Mouse (Mus musculus) heart, postnatal 14 days (tissue): ENCODE results near the gene Slc38a9. TPM values are rescaled to one million over a fixed set of nuclear protein-coding genes. Genes with fewer than 3 reads are reported as not detected.
A peak's percentile ranks its signal among the peaks of the same experiment; 100 is the strongest.

Experiments used
- DNase-seq, 2 experiments: peaks; one replicate each; pipeline ENCODE4 v3.0.0; 2021 to 2022
- intact Hi-C: fragments of 180-260 bp; cut with DNase I; formaldehyde crosslinking; loops from one replicate; pipeline ENCODE4 v1.15.1; 2025
- total RNA-seq, 2 experiments: library from RNA; stranded (reverse); gene quantifications; 2 replicates each; pipeline ENCODE4 v1.2.3; 2021

Slc38a9 gene
- total RNA-seq, 2 experiments from 2014 or later, result 10.7 to 12.3 TPM

- DNase-seq, result no peak
- intact Hi-C loops, result no loop called here
Observed at GRCm38 (mm10) chr13:112743647-112744046, 83.1 kb downstream of the Slc38a9 start.

GRCm38 (mm10) chr13:112744061-112744849 is 83.7 kb downstream of the Slc38a9 start:
- intact Hi-C loops, result no loop called here
- peak; percentile 56 to 62 for DNase-seq

DNA sequence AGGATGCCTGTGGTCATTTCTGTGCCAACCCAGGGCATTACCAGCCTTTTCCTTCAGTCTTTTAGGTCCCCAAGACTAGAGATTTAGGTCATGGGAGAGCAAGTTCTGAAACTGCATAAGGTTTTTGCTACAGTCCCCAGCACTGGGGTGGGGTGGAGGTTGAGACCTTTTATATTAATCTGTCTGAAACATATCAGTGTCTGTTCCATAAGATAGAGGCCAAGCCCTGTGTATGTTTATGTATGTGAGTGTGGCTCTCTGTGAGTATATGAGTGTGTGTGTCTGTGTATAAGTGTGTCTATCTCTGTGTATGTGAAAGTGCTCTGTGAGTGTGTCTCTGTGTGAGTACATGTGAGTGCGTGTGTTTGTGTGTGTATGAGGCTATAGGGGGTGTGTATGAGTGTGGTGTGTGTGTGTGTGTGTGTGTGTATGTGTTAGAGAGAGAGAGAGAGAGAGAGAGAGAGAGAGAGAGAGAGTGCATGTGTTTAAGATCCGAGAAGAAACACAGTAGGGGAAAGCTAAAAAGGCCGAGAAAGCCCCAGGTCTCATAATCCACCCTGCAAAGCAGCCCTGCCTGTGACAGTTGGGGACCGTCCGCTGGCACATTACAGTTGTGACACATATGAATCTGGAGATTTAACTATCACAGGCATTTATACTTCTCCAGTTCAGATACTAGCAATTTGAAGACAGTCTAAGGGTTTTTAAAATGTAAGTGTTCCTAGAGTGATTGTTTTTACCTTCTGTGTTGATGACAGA is 85.6 kb downstream of the Slc38a9 start:
- intact Hi-C loops, result no loop called here
- DNase-seq, result no peak

DNA sequence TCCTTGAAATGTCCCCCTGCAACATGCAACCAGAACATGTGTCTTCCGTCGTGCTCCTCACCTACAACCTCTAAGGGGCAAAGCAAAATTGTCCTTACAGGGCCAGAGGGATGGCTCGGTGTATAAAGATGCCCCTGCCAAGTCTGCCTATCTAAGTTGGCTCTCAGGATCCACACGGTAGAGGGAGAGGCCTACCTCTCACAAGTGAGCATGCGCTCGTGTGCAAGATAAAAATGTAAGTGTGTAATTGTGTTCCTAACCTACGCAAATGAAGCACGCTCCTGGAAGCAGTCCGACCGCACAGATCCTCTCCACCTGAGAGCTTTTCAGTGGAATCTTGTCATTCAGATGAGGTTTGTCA is 86.1 kb downstream of the Slc38a9 start:
- DNase-seq, result no peak
- intact Hi-C loops, result no loop called here

GRCm38 (mm10) chr13:112747808-112748430 is 87.4 kb downstream of the Slc38a9 start:
- intact Hi-C loops, result no loop called here
- no peak for DNase-seq

- no peak for DNase-seq
- intact Hi-C loops, result no loop called here
Observed at GRCm38 (mm10) chr13:112748808-112749510, 88.4 kb downstream of the Slc38a9 start.

- no peak for DNase-seq
- intact Hi-C loops, result loop anchor here (5.0 kb wide), 2 partner anchors 52 to 73 kb away; partner anchors contain the start of gene Plpp1
Observed at GRCm38 (mm10) chr13:112749881-112750280, 89.3 kb downstream of the Slc38a9 start.

DNA sequence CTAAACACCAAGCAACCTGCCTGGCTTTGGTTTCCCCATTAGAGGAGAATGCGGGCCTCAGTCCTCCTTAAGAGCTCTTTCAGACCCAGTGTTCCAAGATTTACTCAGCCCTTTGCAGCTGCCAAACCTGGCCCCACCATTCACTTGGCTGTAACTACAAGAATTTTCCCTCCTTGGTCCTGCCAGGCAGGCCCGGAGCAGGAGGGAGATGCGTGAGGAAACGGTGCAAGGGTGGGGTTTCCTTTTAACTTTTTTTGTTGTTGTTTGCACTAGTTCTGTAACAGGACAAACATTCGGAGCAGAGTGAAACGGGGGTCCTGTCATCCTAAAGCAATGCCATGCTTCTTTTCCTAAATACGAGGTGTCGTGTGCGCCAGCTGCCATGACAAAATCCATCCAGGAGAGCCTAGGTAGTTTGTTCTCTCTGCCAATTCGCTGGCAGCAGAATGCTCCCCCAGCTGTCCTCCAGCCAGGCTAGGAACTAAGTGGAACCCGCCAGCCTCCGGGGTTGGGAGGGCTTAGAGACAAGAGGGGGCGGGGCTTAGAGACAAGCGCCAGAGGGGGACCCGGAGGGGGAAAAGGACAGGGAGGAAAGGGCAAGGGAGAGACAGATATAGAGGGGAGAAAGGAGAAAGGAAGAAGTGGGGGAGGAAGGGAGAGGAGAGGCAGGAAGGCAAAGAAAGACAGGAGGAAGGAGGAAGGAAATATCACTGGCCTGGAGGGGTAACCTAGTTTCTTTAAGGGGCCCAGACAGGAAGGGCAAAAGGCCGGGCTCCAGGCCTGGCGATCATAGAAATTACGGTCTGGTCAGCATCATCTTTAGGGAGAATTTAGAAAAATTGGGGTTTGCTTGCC is 91.1 kb downstream of the Slc38a9 start:
- peak; percentile 77 to 87 for DNase-seq
- intact Hi-C loops, result loop anchor here (5.0 kb wide), 2 partner anchors 51 to 74 kb away; partner anchors contain the start of gene Plpp1

- intact Hi-C loops, result loop anchor here (5.0 kb wide), 2 partner anchors 50 to 75 kb away; partner anchors contain the start of gene Plpp1
Observed at GRCm38 (mm10) chr13:112752309-112752975, 91.9 kb downstream of the Slc38a9 start.

GRCm38 (mm10) chr13:112753522-112753921 is 93.0 kb downstream of the Slc38a9 start:
- DNase-seq, result no peak
- intact Hi-C loops, result loop anchor here (5.0 kb wide), 2 partner anchors 49 to 76 kb away; partner anchors contain the start of gene Plpp1

More at GRCm38 (mm10) chr13:112752309-112752975, 91.9 kb downstream of the Slc38a9 start:
- DNase-seq, result no peak

- intact Hi-C loops, result loop anchor here (5.0 kb wide), 2 partner anchors 47 to 78 kb away; partner anchors contain the start of gene Plpp1
Observed at GRCm38 (mm10) chr13:112754871-112755270, 94.3 kb downstream of the Slc38a9 start.

GRCm38 (mm10) chr13:112755507-112756010 is 95.0 kb downstream of the Slc38a9 start:
- intact Hi-C loops, result no loop called here
- DNase-seq, result peak in 1 of 2 experiments; percentile 67

More at GRCm38 (mm10) chr13:112754871-112755270, 94.3 kb downstream of the Slc38a9 start:
- DNase-seq, result no peak

- no peak for DNase-seq
- intact Hi-C loops, result no loop called here
Observed at GRCm38 (mm10) chr13:112757395-112757794, 96.8 kb downstream of the Slc38a9 start.

GRCm38 (mm10) chr13:112758546-112759090 is 98.1 kb downstream of the Slc38a9 start:
- intact Hi-C loops, result no loop called here
- DNase-seq, result no peak

DNA sequence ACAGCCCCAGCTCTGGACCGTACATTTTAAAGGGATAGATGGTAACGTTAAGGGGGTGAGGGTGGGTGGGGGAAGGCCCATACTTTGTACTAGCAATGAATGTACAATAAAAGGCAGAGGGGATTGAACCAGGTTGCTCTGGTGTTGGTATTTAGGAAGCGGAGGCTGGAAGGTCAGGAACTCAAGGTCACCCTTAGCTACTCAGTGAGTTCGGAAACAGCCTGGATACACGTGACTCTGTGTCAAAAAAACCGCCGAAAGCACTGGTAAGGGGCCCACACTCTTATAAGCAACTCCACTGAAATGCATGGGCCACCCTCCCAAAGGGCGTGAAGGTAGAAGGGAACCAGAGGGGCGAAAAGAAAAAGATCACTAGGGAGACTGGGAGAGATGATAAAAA is 98.8 kb downstream of the Slc38a9 start:
- DNase-seq, result no peak
- intact Hi-C loops, result no loop called here

DNA sequence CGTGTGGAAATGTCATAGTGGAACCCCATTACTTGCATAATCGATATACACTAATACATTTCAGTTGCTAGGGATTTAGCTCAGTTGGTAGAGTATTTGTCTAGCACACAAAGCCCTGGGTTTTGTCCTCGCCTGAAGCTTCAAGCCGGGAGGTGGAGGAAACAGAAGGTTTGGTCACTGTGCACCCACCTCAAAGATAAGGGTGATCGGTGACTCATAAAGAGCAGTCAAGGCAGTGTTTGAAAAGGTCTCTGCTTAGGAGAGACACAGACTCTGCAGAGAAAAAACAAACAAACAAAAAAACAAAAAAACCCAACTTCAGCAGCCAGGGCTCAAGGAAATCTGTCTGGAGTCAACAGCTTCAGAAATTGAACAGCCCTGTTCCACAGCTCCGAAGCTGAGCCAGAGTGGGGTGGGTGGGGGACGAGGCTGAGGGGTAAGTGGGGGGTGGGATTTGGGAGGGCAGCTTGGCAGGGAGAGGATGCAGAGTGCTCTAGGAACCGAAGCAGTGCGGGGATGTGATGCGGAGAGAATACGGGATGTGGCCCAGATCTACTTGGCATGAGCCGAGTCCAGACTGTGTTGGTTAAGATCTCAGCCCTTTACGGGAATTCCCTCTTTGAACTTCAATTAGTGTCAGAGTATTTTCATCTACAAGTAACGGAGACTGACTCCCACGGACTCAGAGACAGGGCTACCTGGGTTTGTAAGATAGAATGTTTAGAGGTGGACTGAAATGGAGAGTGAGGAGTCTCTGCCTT is 99.4 kb downstream of the Slc38a9 start:
- no peak for DNase-seq
- intact Hi-C loops, result loop anchor here (5.0 kb wide), 1 partner anchor 88 kb away; no protein-coding TSS in a partner anchor

- DNase-seq, result no peak
Observed at GRCm38 (mm10) chr13:112760538-112760881, 100.0 kb downstream of the Slc38a9 start.

More at GRCm38 (mm10) chr13:112760538-112760881, 100.0 kb downstream of the Slc38a9 start:
- intact Hi-C loops, result loop anchor here (5.0 kb wide), 1 partner anchor 88 kb away; no protein-coding TSS in a partner anchor
